Mouse (Mus musculus) forebrain, embryonic 12.5 days (tissue): Measurements from ENCODE around the gene Prpmp5. TPM values are rescaled to one million over a fixed set of nuclear protein-coding genes. Genes with fewer than 3 reads are reported as not detected.
"Not testable (repeated sequence)": the region's sequence is repeated elsewhere in the genome, so short reads cannot be mapped to it uniquely, and the experiment has no call there.

Experiments used
- ATAC-seq: fragments of 200-750 bp; cut with Nextera tagmentation; 2 replicates; pipeline ENCODE4 v1.8.0; 2017; ENCODE audit warnings: moderate TSS enrichment; ENCODE audit not compliant: low FRiP score
- H3K27ac ChIP-seq: fragments of 300-500 bp; sonication (generic); 2 replicates; pipeline ENCODE4 v1.5.1; 2016; ENCODE audit warnings: mild to moderate bottlenecking
- H3K27me3 ChIP-seq: fragments of 300-500 bp; sonication (generic); 2 replicates; pipeline ENCODE4 v1.6.1; 2016; ENCODE audit warnings: mild to moderate bottlenecking
- H3K36me3 ChIP-seq: fragments of 300-500 bp; sonication (generic); replicated peaks from 2 replicates; pipeline ENCODE4 v1.6.1; 2016; ENCODE audit warnings: mild to moderate bottlenecking
- H3K4me1 ChIP-seq: fragments of 300-500 bp; sonication (generic); 2 replicates; pipeline ENCODE4 v1.6.1; 2016
- H3K4me2 ChIP-seq: fragments of 300-500 bp; sonication (generic); 2 replicates; pipeline ENCODE4 v1.6.1; 2016; ENCODE audit warnings: mild to moderate bottlenecking, moderate library complexity
- H3K4me3 ChIP-seq: fragments of 300-500 bp; sonication (generic); replicated peaks from 2 replicates; pipeline ENCODE4 v1.5.1; 2016; ENCODE audit warnings: mild to moderate bottlenecking
- H3K9ac ChIP-seq: fragments of 300-500 bp; sonication (generic); 2 replicates; pipeline ENCODE4 v1.6.1; 2016; ENCODE audit warnings: mild to moderate bottlenecking
- H3K9me3 ChIP-seq: fragments of 300-500 bp; sonication (generic); 2 replicates; pipeline ENCODE4 v1.6.1; 2016
- WGBS: fragments of 180-500 bp; shearing (Covaris S2); methylation state at CpG from one replicate; pipeline ENCODE4 v1.1.7; 2016; 5-methylcytosine and 5-hydroxymethylcytosine counted together
- polyA plus RNA-seq: library from polyadenylated mRNA; unstranded; fragments of >200 nt; fragmentation: Nextera tagmentation; extraction: Ambion mirVana; gene quantifications from 2 replicates; pipeline ENCODE4 v1.2.1, GENCODE M21; 2016

Gene Prpmp5
- polyA plus RNA-seq, result not detected in 2 replicates

GRCm38 (mm10) chr6:132314657-132315056 is at the start of gene Prpmp5:
Prpmp5 (minus strand) TSS chr6:132314757.
- H3K9ac ChIP-seq, H3K4me1 ChIP-seq, H3K27me3 ChIP-seq, H3K27ac ChIP-seq, H3K36me3 ChIP-seq, H3K9me3 ChIP-seq, H3K4me2 ChIP-seq, H3K4me3 ChIP-seq, ATAC-seq: not testable (repeated sequence)

GRCm38 (mm10) chr6:132364034-132364433 is 49.5 kb upstream of the Prpmp5 start, which contains the start of gene Gm8882:
Gm8882 (minus strand) TSS chr6:132364134.
- ATAC-seq, H3K9me3 ChIP-seq, H3K4me1 ChIP-seq, H3K36me3 ChIP-seq, H3K9ac ChIP-seq, H3K27me3 ChIP-seq, H3K4me3 ChIP-seq, H3K4me2 ChIP-seq, H3K27ac ChIP-seq: not testable (repeated sequence)
- 79% methylated on average over 1 of the region's 1 CpGs for WGBS

Other genes with a start within 250 kb of the Prpmp5 start
- gene Prb1, start 104.2 kb downstream of the Prpmp5 start, polyA plus RNA-seq, result not detected in 2 replicates
- gene Gm8882, start 49.4 kb upstream of the Prpmp5 start, polyA plus RNA-seq, result not detected in 2 replicates